Mouse (Mus musculus): ENCODE measurements around the gene Nxpe2. TPM values are rescaled to one million over a fixed set of nuclear protein-coding genes. Genes with fewer than 3 reads are reported as not detected.

Gene Nxpe2
- total RNA-seq, 1 experiment, result 0.13 TPM

- no peak overlapping the region for H3K9ac ChIP-seq (ENCODE audit: insufficient read depth, low read depth, low read length, poor library complexity, severe bottlenecking)
- no peaks in the 10 kb centered on the region for H3K9me3 ChIP-seq (ENCODE audit: control insufficient read depth, insufficient read depth, low read depth, low read length)
- no peak overlapping the region for H3K27ac ChIP-seq (ENCODE audit: insufficient read depth, low read depth, low read length, poor library complexity, severe bottlenecking)
- TF ChIP-seq ZNF384 (IDR thresholded peaks at IDR 0.05; ENCODE audit: low read depth, low read length) (no peak), CHD2 (IDR thresholded peaks at IDR 0.05; ENCODE audit: low read depth, low read length) (no peak), MAFK (IDR thresholded peaks at IDR 0.05; ENCODE audit: insufficient read depth, low read depth, low read length) (no peak), HCFC1 (IDR thresholded peaks at IDR 0.05; ENCODE audit: borderline replicate concordance, insufficient read depth, low read length) (no peak), ZC3H11A (IDR thresholded peaks at IDR 0.05; ENCODE audit: borderline replicate concordance, low read depth, low read length) (no peak)
- in situ Hi-C loops (cut with MboI; ENCODE audit: low sequenced_read_pairs in 2 of 2, unreplicated experiment in 2 of 2), result no loop called here
- DNase-seq (ENCODE audit: low read depth, low spot score), result no peak
- no peak overlapping the region for H3K4me3 ChIP-seq (ENCODE audit: insufficient read depth in 1 of 2, low read depth in 1 of 2, low read length in 2 of 2, poor library complexity in 1 of 2, severe bottlenecking in 1 of 2)
- no peaks in the 10 kb centered on the region for H3K36me3 ChIP-seq (ENCODE audit: control insufficient read depth, insufficient read depth, low read length, poor library complexity, severe bottlenecking)
- H3K4me1 ChIP-seq (ENCODE audit: control insufficient read depth in 2 of 2, insufficient read depth in 2 of 2, low read length in 2 of 2, poor library complexity in 1 of 2), result peaks cover 0 to 2% of the 10 kb centered on the region in 2 experiments; a peak in 1 of 4 replicates
These were observed 3.8 kb upstream of the Nxpe2 start for GRCm38 (mm10) chr9:48357097-48357496.

DNA sequence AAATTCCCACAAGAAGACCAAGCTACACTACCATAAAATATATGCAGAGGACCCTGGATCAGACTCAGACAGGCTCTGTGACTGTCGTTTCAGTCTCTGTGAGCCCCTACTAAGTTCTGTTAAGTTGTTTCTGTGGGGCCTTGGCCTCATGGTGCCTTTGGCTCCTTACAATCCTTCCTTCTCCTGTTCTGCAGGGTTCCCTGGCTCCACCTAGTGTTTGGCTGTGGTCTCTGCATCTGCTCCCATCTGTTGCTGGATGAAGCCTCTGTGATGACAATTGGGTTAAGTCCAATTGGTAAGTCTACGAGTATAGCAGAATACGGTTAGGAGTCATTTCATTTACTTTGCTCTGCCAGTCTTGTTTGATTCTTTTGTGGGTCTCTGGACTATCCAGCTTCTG lies 1.5 kb upstream of the Nxpe2 start:
- H3K27ac ChIP-seq (ENCODE audit: insufficient read depth, low read depth, low read length, poor library complexity, severe bottlenecking), result no peak overlapping the region
- H3K4me1 ChIP-seq (ENCODE audit: control insufficient read depth in 2 of 2, insufficient read depth in 2 of 2, low read length in 2 of 2, poor library complexity in 1 of 2), result peaks cover 0 to 1% of the 10 kb centered on the region in 2 experiments; a peak in 1 of 4 replicates
- TF ChIP-seq ZNF384 (IDR thresholded peaks at IDR 0.05; ENCODE audit: low read depth, low read length) (no peak), HCFC1 (IDR thresholded peaks at IDR 0.05; ENCODE audit: borderline replicate concordance, insufficient read depth, low read length) (no peak), ZC3H11A (IDR thresholded peaks at IDR 0.05; ENCODE audit: borderline replicate concordance, low read depth, low read length) (peak; percentile 78)
- no peak overlapping the region for H3K9ac ChIP-seq (ENCODE audit: insufficient read depth, low read depth, low read length, poor library complexity, severe bottlenecking)
- in situ Hi-C loops (cut with MboI; ENCODE audit: low sequenced_read_pairs in 2 of 2, unreplicated experiment in 2 of 2), result no loop called here
- H3K36me3 ChIP-seq (ENCODE audit: control insufficient read depth, insufficient read depth, low read length, poor library complexity, severe bottlenecking), result no peaks in the 10 kb centered on the region
- no peaks in the 10 kb centered on the region for H3K9me3 ChIP-seq (ENCODE audit: control insufficient read depth, insufficient read depth, low read depth, low read length)
- DNase-seq (ENCODE audit: low read depth, low spot score), result peak; percentile 66
- H3K4me3 ChIP-seq (ENCODE audit: insufficient read depth in 1 of 2, low read depth in 1 of 2, low read length in 2 of 2, poor library complexity in 1 of 2, severe bottlenecking in 1 of 2), result no peak overlapping the region

- no peak overlapping the region for H3K9ac ChIP-seq (ENCODE audit: insufficient read depth, low read depth, low read length, poor library complexity, severe bottlenecking)
- no peak overlapping the region for H3K4me3 ChIP-seq (ENCODE audit: insufficient read depth in 1 of 2, low read depth in 1 of 2, low read length in 2 of 2, poor library complexity in 1 of 2, severe bottlenecking in 1 of 2)
- H3K4me1 ChIP-seq (ENCODE audit: control insufficient read depth in 2 of 2, insufficient read depth in 2 of 2, low read length in 2 of 2, poor library complexity in 1 of 2), result no peaks in the 10 kb centered on the region
- H3K27ac ChIP-seq (ENCODE audit: insufficient read depth, low read depth, low read length, poor library complexity, severe bottlenecking), result no peak overlapping the region
- H3K9me3 ChIP-seq (ENCODE audit: control insufficient read depth, insufficient read depth, low read depth, low read length), result no peaks in the 10 kb centered on the region
- in situ Hi-C loops (cut with MboI; ENCODE audit: low sequenced_read_pairs in 2 of 2, unreplicated experiment in 2 of 2), result no loop called here
- H3K36me3 ChIP-seq (ENCODE audit: control insufficient read depth, insufficient read depth, low read length, poor library complexity, severe bottlenecking), result no peaks in the 10 kb centered on the region
- DNase-seq (ENCODE audit: low read depth, low spot score), result no peak
- TF ChIP-seq ZNF384 (IDR thresholded peaks at IDR 0.05; ENCODE audit: low read depth, low read length) (no peak), MAFK (IDR thresholded peaks at IDR 0.05; ENCODE audit: insufficient read depth, low read depth, low read length) (no peak), ZC3H11A (IDR thresholded peaks at IDR 0.05; ENCODE audit: borderline replicate concordance, low read depth, low read length) (no peak), CHD2 (IDR thresholded peaks at IDR 0.05; ENCODE audit: low read depth, low read length) (no peak), HCFC1 (IDR thresholded peaks at IDR 0.05; ENCODE audit: borderline replicate concordance, insufficient read depth, low read length) (no peak)
These were observed 868 bp upstream of the Nxpe2 start for GRCm38 (mm10) chr9:48354122-48354521.

DNA sequence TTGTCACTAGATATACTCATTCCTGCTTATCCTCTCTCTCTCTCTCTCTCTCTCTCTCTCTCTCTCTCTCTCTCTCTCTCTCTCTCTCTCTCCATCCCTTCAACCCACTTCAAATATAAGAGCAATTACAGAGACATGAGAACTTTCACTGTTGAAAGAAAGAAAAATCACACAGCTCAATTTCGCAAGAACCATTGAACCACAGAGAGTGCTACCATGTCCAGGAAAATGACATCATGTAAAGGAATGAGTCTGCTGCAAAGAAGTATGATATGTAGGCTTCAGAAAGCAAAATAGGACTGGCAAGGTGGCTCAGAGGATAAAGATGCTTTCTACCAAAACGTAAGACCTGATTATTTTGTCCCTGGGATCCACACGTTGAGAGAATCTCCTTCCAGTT lies 7.4 kb downstream of the Nxpe2 start:
- no peak overlapping the region for H3K27ac ChIP-seq (ENCODE audit: insufficient read depth, low read depth, low read length, poor library complexity, severe bottlenecking)
- H3K4me3 ChIP-seq (ENCODE audit: insufficient read depth in 1 of 2, low read depth in 1 of 2, low read length in 2 of 2, poor library complexity in 1 of 2, severe bottlenecking in 1 of 2), result no peak overlapping the region
- in situ Hi-C loops (cut with MboI; ENCODE audit: low sequenced_read_pairs in 2 of 2, unreplicated experiment in 2 of 2), result no loop called here
- no peaks in the 10 kb centered on the region for H3K36me3 ChIP-seq (ENCODE audit: control insufficient read depth, insufficient read depth, low read length, poor library complexity, severe bottlenecking)
- H3K9ac ChIP-seq (ENCODE audit: insufficient read depth, low read depth, low read length, poor library complexity, severe bottlenecking), result no peak overlapping the region
- no peaks in the 10 kb centered on the region for H3K9me3 ChIP-seq (ENCODE audit: control insufficient read depth, insufficient read depth, low read depth, low read length)
- no peaks in the 10 kb centered on the region for H3K4me1 ChIP-seq (ENCODE audit: control insufficient read depth in 2 of 2, insufficient read depth in 2 of 2, low read length in 2 of 2, poor library complexity in 1 of 2)
- TF ChIP-seq CHD2 (IDR thresholded peaks at IDR 0.05; ENCODE audit: low read depth, low read length), result no peak
- no peak for TF ChIP-seq MAFK (IDR thresholded peaks at IDR 0.05; ENCODE audit: insufficient read depth, low read depth, low read length)
- no peak for TF ChIP-seq ZC3H11A (IDR thresholded peaks at IDR 0.05; ENCODE audit: borderline replicate concordance, low read depth, low read length)
- no peak for TF ChIP-seq HCFC1 (IDR thresholded peaks at IDR 0.05; ENCODE audit: borderline replicate concordance, insufficient read depth, low read length)
- no peak for TF ChIP-seq ZNF384 (IDR thresholded peaks at IDR 0.05; ENCODE audit: low read depth, low read length)
- no peak for DNase-seq (ENCODE audit: low read depth, low spot score)

- H3K4me3 ChIP-seq (ENCODE audit: insufficient read depth in 1 of 2, low read depth in 1 of 2, low read length in 2 of 2, poor library complexity in 1 of 2, severe bottlenecking in 1 of 2), result no peak overlapping the region
- no peak overlapping the region for H3K9ac ChIP-seq (ENCODE audit: insufficient read depth, low read depth, low read length, poor library complexity, severe bottlenecking)
- TF ChIP-seq ZC3H11A (IDR thresholded peaks at IDR 0.05; ENCODE audit: borderline replicate concordance, low read depth, low read length) (no peak), ZNF384 (IDR thresholded peaks at IDR 0.05; ENCODE audit: low read depth, low read length) (no peak), HCFC1 (IDR thresholded peaks at IDR 0.05; ENCODE audit: borderline replicate concordance, insufficient read depth, low read length) (no peak), MAFK (IDR thresholded peaks at IDR 0.05; ENCODE audit: insufficient read depth, low read depth, low read length) (no peak)
- H3K27ac ChIP-seq (ENCODE audit: insufficient read depth, low read depth, low read length, poor library complexity, severe bottlenecking), result no peak overlapping the region
- H3K4me1 ChIP-seq (ENCODE audit: control insufficient read depth in 2 of 2, insufficient read depth in 2 of 2, low read length in 2 of 2, poor library complexity in 1 of 2), result no peaks in the 10 kb centered on the region
- in situ Hi-C loops (cut with MboI; ENCODE audit: low sequenced_read_pairs in 2 of 2, unreplicated experiment in 2 of 2), result no loop called here
- DNase-seq (ENCODE audit: low read depth, low spot score), result no peak
- H3K9me3 ChIP-seq (ENCODE audit: control insufficient read depth, insufficient read depth, low read depth, low read length), result no peaks in the 10 kb centered on the region
- no peaks in the 10 kb centered on the region for H3K36me3 ChIP-seq (ENCODE audit: control insufficient read depth, insufficient read depth, low read length, poor library complexity, severe bottlenecking)
These were observed 7.8 kb downstream of the Nxpe2 start for GRCm38 (mm10) chr9:48345456-48345855.
